Mouse (Mus musculus) neural tube, embryonic 12.5 days (tissue): ENCODE results near the gene Sp100. TPM values are rescaled to one million over a fixed set of nuclear protein-coding genes. Genes with fewer than 3 reads are reported as not detected.
A peak's percentile ranks its signal among the peaks of the same experiment; 100 is the strongest.

Experiments
- ATAC-seq: fragments of 200-750 bp; cut with Nextera tagmentation; 2 replicates; pipeline ENCODE4 v1.8.0; 2017; ENCODE audit warnings: low read depth, mild to moderate bottlenecking, moderate TSS enrichment, moderate library complexity; ENCODE audit not compliant: low FRiP score
- H3K27ac ChIP-seq: fragments of 300-500 bp; sonication (generic); 2 replicates; pipeline ENCODE4 v1.5.1; 2016
- H3K27me3 ChIP-seq: fragments of 300-500 bp; sonication (generic); replicated peaks from 2 replicates; pipeline ENCODE4 v1.6.1; 2016; ENCODE audit warnings: mild to moderate bottlenecking
- H3K36me3 ChIP-seq: fragments of 300-500 bp; sonication (generic); 2 replicates; pipeline ENCODE4 v1.6.1; 2016; ENCODE audit warnings: mild to moderate bottlenecking
- H3K4me1 ChIP-seq: fragments of 300-500 bp; sonication (generic); 2 replicates; pipeline ENCODE4 v1.6.1; 2016
- H3K4me2 ChIP-seq: fragments of 300-500 bp; sonication (generic); replicated peaks from 2 replicates; pipeline ENCODE4 v1.6.1; 2016; ENCODE audit warnings: mild to moderate bottlenecking
- H3K4me3 ChIP-seq: fragments of 300-500 bp; sonication (generic); 2 replicates; pipeline ENCODE4 v1.5.1; 2016
- H3K9ac ChIP-seq: fragments of 300-500 bp; sonication (generic); 2 replicates; pipeline ENCODE4 v1.6.1; 2016; ENCODE audit warnings: mild to moderate bottlenecking
- H3K9me3 ChIP-seq: fragments of 300-500 bp; sonication (generic); 2 replicates; pipeline ENCODE4 v1.6.1; 2016; ENCODE audit warnings: mild to moderate bottlenecking
- WGBS: fragments of 180-500 bp; shearing (Covaris S2); methylation state at CpG from one replicate; pipeline ENCODE4 v1.1.7; 2016; 5-methylcytosine and 5-hydroxymethylcytosine counted together
- microRNA-seq: library from miRNA; unstranded; fragments of <30 nt; microRNA quantifications from one replicate; pipeline ENCODE4, GENCODE M21; 2017
- polyA plus RNA-seq: library from polyadenylated mRNA; unstranded; fragments of >200 nt; fragmentation: Nextera tagmentation; extraction: Ambion mirVana; gene quantifications from 2 replicates; pipeline ENCODE4 v1.2.1, GENCODE M21; 2016

Gene Sp100
- polyA plus RNA-seq, 1 experiment from 2014 or later = 0.57 TPM

- no peaks in the 10 kb centered on the region for H3K9me3 ChIP-seq
- no peak overlapping the region for H3K4me2 ChIP-seq
- no peak for ATAC-seq
- 0 out of 2 replicates have a peak, but pooled peaks cover 5% of the 10 kb centered on the region for H3K4me1 ChIP-seq
- H3K27me3 ChIP-seq = no peaks in the 10 kb centered on the region
- 82% methylated on average over 6 of the region's 6 CpGs for WGBS
- no peak overlapping the region for H3K9ac ChIP-seq
- H3K36me3 ChIP-seq = no peaks in the 10 kb centered on the region
- no peak overlapping the region for H3K4me3 ChIP-seq
- H3K27ac ChIP-seq = no peak overlapping the region
Measured at GRCm38 (mm10) chr1:85757531-85758230, 107.9 kb downstream of the Sp100 start.

- WGBS = 36% methylated on average over 14 of the region's 14 CpGs
- no peak overlapping the region for H3K27ac ChIP-seq
- no peak overlapping the region for H3K4me3 ChIP-seq
- no peak overlapping the region for H3K9ac ChIP-seq
- H3K36me3 ChIP-seq = no peaks in the 10 kb centered on the region
- peak overlapping the region; percentile 19; the same call in 1 of the 2 replicates for H3K4me2 ChIP-seq
- H3K27me3 ChIP-seq = no peaks in the 10 kb centered on the region
- 0 out of 2 replicates have a peak, but pooled peaks cover 5% of the 10 kb centered on the region for H3K4me1 ChIP-seq
- ATAC-seq = no peak
- H3K9me3 ChIP-seq = no peaks in the 10 kb centered on the region
Measured at GRCm38 (mm10) chr1:85758231-85758968, 108.6 kb downstream of the Sp100 start.

GRCm38 (mm10) chr1:85758969-85759293 is 109.1 kb downstream of the Sp100 start:
- Histone ChIP-seq H3K4me3 (no peak overlapping the region), H3K9ac (no peak overlapping the region), H3K9me3 (no peaks in the 10 kb centered on the region), H3K27me3 (no peaks in the 10 kb centered on the region), H3K27ac (no peak overlapping the region), H3K4me1 (0 out of 2 replicates have a peak, but pooled peaks cover 5% of the 10 kb centered on the region), H3K4me2 (no peak overlapping the region), H3K36me3 (no peaks in the 10 kb centered on the region)
- whole genome bisulfite sequencing = 11% methylated on average over 1 of the region's 1 CpGs
- ATAC-seq = no peak

Small RNAs within 50 kb of the gene (microRNA-seq; reads per million reads assigned to microRNA genes)
- not detected for gene Mir8096

Other genes starting within 250 kb of the Sp100 start
- not detected in 2 replicates for gene G530012D18Rik, start 74.3 kb upstream of the Sp100 start, polyA plus RNA-seq
- 0.67 and 0.72 TPM in 2 replicates for gene Sp110, start 51.2 kb upstream of the Sp100 start, polyA plus RNA-seq
- 0.60 and 0.74 TPM in 2 replicates for gene Sp140, start 49.6 kb upstream of the Sp100 start, polyA plus RNA-seq
- 0.40 and 1.3 TPM in 2 replicates for gene A630001G21Rik, start 128.7 kb downstream of the Sp100 start, polyA plus RNA-seq
- gene Cab39, start 143.5 kb downstream of the Sp100 start, polyA plus RNA-seq = 71.7 and 81.3 TPM in 2 replicates
- gene Itm2c, start 244.3 kb downstream of the Sp100 start, polyA plus RNA-seq = 131 and 138 TPM in 2 replicates